Mouse (Mus musculus) spleen, adult 2 months (tissue): ENCODE results near the gene Apoa4.

Source experiments
- CTCF ChIP-seq: fragments of 200-500 bp; IDR thresholded peaks from 2 replicates; pipeline ENCODE4 v1.5.1; 2011; ENCODE audit warnings: mild to moderate bottlenecking, inconsistent platforms; ENCODE audit not compliant: insufficient read depth, insufficient read length, insufficient replicate concordance; ENCODE audit errors: extremely low read depth
- POLR2A ChIP-seq: fragments of 200-500 bp; IDR thresholded peaks from 2 replicates; pipeline ENCODE4 v1.6.1; 2011; ENCODE audit warnings: low read depth, low read length, inconsistent platforms

DNA sequence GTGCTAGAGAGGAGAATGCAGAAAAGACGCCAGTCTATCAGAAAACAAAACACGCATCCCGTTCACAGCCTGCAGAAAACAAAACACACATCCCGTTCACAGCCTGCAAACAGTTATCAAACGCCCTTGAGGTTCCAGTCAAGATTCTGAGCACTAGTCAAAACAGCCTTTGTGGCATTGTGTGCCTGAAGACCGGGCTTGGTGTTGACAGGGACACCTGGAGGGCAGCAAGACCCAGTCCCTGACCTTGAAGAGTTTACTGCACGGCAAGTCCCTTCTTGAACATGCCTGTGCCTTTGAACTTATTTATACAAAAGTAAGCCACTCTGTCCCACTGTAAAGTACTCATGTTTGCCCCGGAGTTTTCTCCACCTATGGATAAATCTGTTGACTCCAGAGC lies 3.1 kb downstream of the Apoa4 start:
- TF ChIP-seq POLR2A (no peak), CTCF (no peak)
